In the genomic region with DNA sequence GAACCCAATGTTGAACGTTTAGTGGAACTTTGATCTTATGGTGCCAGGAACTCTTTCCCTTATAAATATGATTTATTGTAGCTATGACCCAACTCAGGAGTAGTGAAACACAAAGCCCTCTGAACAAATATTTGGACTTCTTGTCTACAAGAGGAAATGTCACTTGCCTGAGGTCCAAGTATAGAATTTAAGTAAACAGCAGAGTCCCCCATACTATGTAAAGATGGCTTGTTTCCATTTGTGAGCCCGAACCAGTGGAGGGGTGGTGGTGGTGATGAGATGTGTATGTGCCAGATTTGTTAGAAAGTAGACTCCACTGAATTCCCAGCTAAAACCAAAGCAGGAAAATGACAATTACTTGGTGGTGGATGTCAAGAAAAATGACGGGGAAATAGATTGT, we compare ENCODE assay signal across 16 mouse cellular contexts.
"Had no signal": no experiment of that assay in that cellular context is flagged by ENCODE, and none has a peak within 500 bp of the region (broad histone marks: within the 10 kb centered on the region; RNA-seq: fewer than 3 reads in every experiment).

No protein-coding gene starts in this region.

- H3K4me2 ChIP-seq: neural tube, embryonic 13.5 days; neural tube, embryonic 15.5 days; stomach, embryonic 15.5 days had no signal

- H3K9ac ChIP-seq: neural tube, embryonic 13.5 days; neural tube, embryonic 15.5 days; stomach, embryonic 15.5 days had no signal

- H3K4me1 ChIP-seq: neural tube, embryonic 13.5 days; neural tube, embryonic 15.5 days; stomach, embryonic 15.5 days had no signal

- H3K27ac ChIP-seq: neural tube, embryonic 13.5 days; neural tube, embryonic 15.5 days; stomach, embryonic 15.5 days; stomach, postnatal 0 days had no signal

- H3K36me3 ChIP-seq: neural tube, embryonic 13.5 days; neural tube, embryonic 15.5 days; stomach, embryonic 15.5 days had no signal

- DNase-seq: retina, postnatal 1 day; right cerebral cortex, adult 18-20 months; right cerebral cortex, postnatal 14 days; right cerebral cortex, postnatal 25 days; right cerebral cortex, postnatal 4 days; spleen, adult 18-20 months; thymus, adult 18-20 months; thymus, adult 2 months; thymus, postnatal 14 days; thymus, postnatal 25 days; thymus, postnatal 36 days; thymus, postnatal 4 days had no signal

- H3K9me3 ChIP-seq: neural tube, embryonic 13.5 days; neural tube, embryonic 15.5 days; stomach, embryonic 15.5 days had no signal

- H3K4me3 ChIP-seq: neural tube, embryonic 13.5 days; neural tube, embryonic 15.5 days; stomach, embryonic 15.5 days had no signal

- H3K27me3 ChIP-seq: neural tube, embryonic 13.5 days; neural tube, embryonic 15.5 days; stomach, embryonic 15.5 days had no signal
